Mouse (Mus musculus): ENCODE measurements around the gene Oosp2. TPM values are rescaled to one million over a fixed set of nuclear protein-coding genes. Genes with fewer than 3 reads are reported as not detected.

The Oosp2 gene
- total RNA-seq (2014; fragmentation: Nextera tagmentation) (not detected in 2 replicates), total RNA-seq (2017) (not detected in 2 replicates), polyA plus RNA-seq (2012) (not detected in 2 replicates)

DNA sequence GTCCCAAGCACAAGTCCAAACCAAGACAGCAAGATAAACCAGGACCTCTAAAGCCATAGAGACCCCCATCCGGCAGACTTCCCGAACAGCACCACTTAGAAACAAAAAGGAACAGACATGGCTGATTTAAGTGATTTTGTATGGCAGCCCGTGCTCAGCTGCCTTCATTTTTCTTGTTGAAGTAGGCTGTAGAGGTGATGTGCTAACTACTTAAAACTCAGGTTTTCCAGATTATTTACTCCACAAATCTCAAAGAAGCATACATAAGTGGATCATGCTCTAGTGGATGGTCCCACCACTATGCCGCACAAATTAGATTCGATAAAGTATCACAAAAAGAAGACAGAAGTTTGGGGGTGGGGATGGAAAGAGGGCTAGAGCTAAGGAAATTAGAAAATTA lies at the start of gene Oosp2:
Gene Oosp2 (minus strand): TSS at position 101 of the 400 bp plus-strand sequence.
- no peak for TF ChIP-seq POLR2AphosphoS5 (IDR thresholded peaks at IDR 0.05; ENCODE audit: insufficient replicate concordance, low read depth, low read length)
- no peak for TF ChIP-seq TAL1 (conservative IDR thresholded peaks at IDR 0.05; ENCODE audit: low read depth, low read length)
- no peak for TF ChIP-seq CTCF (IDR thresholded peaks at IDR 0.05; ENCODE audit: low read depth, low read length)
- no peak for TF ChIP-seq GATA1 (IDR thresholded peaks at IDR 0.05; ENCODE audit: borderline replicate concordance, low read length)
- TF ChIP-seq GATA2 (IDR thresholded peaks at IDR 0.05; ENCODE audit: borderline replicate concordance, low read depth, low read length) = no peak
- Histone ChIP-seq H3K9me3 (replicated peaks) (no peaks in the 10 kb centered on the region), H3K4me1 (ENCODE audit: insufficient read depth, low read depth, low read length) (peaks cover 4% of the 10 kb centered on the region; the same call in 1 of the 2 replicates), H3K4me3 (ENCODE audit: low read depth, low read length) (no peak within 1 kb of the TSS), H3K36me3 (replicated peaks) (no peaks in the 10 kb centered on the region), H3K27me3 (ENCODE audit: insufficient read depth, low read length) (peaks cover 6% of the 10 kb centered on the region; the same call in 1 of the 2 replicates)
- no peak for ATAC-seq (ENCODE audit: extremely low read depth, insufficient number of reproducible peaks, low FRiP score, poor library complexity, severe bottlenecking)
- no peak for DNase-seq (ENCODE audit: low spot score)

DNA sequence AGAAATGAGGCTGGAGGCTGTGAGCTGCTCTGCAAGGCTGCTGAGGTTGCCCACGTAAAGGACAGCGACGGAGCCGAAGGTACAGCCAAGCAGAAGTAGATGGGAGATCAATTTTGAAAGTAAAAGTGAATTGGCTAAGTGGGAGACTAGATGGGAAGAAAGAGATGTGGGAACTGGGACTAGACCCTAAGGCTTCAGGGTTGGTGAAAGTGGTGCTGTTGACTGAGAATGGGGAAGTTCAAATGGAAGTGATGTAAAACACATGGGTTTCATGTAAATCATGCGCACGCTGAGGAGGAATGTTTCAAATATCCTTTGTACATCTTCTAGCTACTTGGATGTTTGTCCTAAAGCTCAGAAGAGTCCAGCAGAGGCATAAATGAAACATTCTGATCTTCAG lies 38.0 kb upstream of the Oosp2 start:
- Histone ChIP-seq H3K9me3 (replicated peaks) (no peaks in the 10 kb centered on the region), H3K27me3 (ENCODE audit: insufficient read depth, low read length) (peaks cover 3% of the 10 kb centered on the region; the same call in 1 of the 2 replicates), H3K4me1 (ENCODE audit: insufficient read depth, low read depth, low read length) (0 out of 2 replicates have a peak, but pooled peaks cover 5% of the 10 kb centered on the region), H3K4me3 (ENCODE audit: low read depth, low read length) (no peak overlapping the region), H3K36me3 (replicated peaks) (no peaks in the 10 kb centered on the region)
- DNase-seq (ENCODE audit: low spot score) (no peak), ATAC-seq (ENCODE audit: extremely low read depth, insufficient number of reproducible peaks, low FRiP score, poor library complexity, severe bottlenecking) (no peak)
- no peak for TF ChIP-seq POLR2AphosphoS5 (IDR thresholded peaks at IDR 0.05; ENCODE audit: insufficient replicate concordance, low read depth, low read length)
- TF ChIP-seq CTCF (IDR thresholded peaks at IDR 0.05; ENCODE audit: low read depth, low read length) = no peak

DNA sequence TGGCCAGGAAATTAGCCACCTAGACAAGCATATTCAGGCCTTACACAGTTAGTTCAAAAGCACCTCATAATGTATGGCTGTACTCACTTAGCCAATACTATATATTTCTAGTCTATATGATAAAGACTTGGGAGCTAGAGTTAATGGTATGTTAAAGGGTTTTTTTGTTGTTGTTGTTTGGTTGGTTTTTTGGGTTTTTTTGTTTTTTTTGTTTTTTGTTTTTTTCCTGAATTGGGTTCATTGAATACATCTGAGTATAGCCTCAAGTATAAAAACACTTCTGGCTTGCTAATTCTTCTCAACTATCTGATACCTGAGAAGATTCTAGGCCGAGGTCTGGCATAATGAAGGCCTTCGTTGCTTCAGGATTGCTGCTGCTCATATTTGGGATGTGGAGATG lies 36.4 kb upstream of the Oosp2 start, which contains the start of gene Oosp3:
Gene Oosp3 (plus strand): TSS at position 301 of the 400 bp plus-strand sequence.
- Histone ChIP-seq H3K9me3 (replicated peaks) (no peaks in the 10 kb centered on the region), H3K27me3 (ENCODE audit: insufficient read depth, low read length) (peaks cover 3% of the 10 kb centered on the region; the same call in 1 of the 2 replicates), H3K4me1 (ENCODE audit: insufficient read depth, low read depth, low read length) (0 out of 2 replicates have a peak, but pooled peaks cover 5% of the 10 kb centered on the region), H3K36me3 (replicated peaks) (no peaks in the 10 kb centered on the region), H3K4me3 (ENCODE audit: low read depth, low read length) (no peak within 1 kb of the TSS)
- ATAC-seq (ENCODE audit: extremely low read depth, insufficient number of reproducible peaks, low FRiP score, poor library complexity, severe bottlenecking) (no peak), DNase-seq (ENCODE audit: low spot score) (no peak)
- TF ChIP-seq GATA1 (IDR thresholded peaks at IDR 0.05; ENCODE audit: borderline replicate concordance, low read length) = no peak
- no peak for TF ChIP-seq POLR2AphosphoS5 (IDR thresholded peaks at IDR 0.05; ENCODE audit: insufficient replicate concordance, low read depth, low read length)
- TF ChIP-seq GATA2 (IDR thresholded peaks at IDR 0.05; ENCODE audit: borderline replicate concordance, low read depth, low read length) = no peak
- TF ChIP-seq CTCF (IDR thresholded peaks at IDR 0.05; ENCODE audit: low read depth, low read length) = no peak
- TF ChIP-seq TAL1 (conservative IDR thresholded peaks at IDR 0.05; ENCODE audit: low read depth, low read length) = no peak

DNA sequence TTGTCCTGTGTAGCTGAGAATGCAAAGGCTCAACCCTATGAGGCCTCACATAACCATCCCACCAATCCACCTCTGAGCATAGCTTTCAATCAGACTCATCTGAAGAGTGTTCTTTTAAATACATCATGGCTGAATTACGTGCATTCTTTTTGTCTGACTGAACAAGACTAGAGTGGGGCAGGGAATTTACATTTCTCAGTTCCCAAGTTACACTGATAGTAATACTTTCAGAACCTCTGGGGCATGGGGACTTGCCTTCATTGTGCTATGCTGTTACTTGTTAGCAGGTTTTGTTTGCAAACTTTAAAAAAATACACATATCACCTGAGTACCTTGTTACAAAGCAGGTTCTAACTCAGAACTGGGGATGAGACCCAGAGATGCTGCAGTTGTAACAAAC lies 31.1 kb upstream of the Oosp2 start:
- DNase-seq (ENCODE audit: low spot score) = no peak
- Histone ChIP-seq H3K4me1 (ENCODE audit: insufficient read depth, low read depth, low read length) (peaks cover 4% of the 10 kb centered on the region), H3K4me3 (ENCODE audit: low read depth, low read length) (no peak overlapping the region), H3K27me3 (ENCODE audit: insufficient read depth, low read length) (no peaks in the 10 kb centered on the region), H3K36me3 (replicated peaks) (no peaks in the 10 kb centered on the region), H3K9me3 (replicated peaks) (no peaks in the 10 kb centered on the region)
- no peak for ATAC-seq (ENCODE audit: extremely low read depth, insufficient number of reproducible peaks, low FRiP score, poor library complexity, severe bottlenecking)
- TF ChIP-seq GATA2 (IDR thresholded peaks at IDR 0.05; ENCODE audit: borderline replicate concordance, low read depth, low read length) = no peak
- no peak for TF ChIP-seq POLR2AphosphoS5 (IDR thresholded peaks at IDR 0.05; ENCODE audit: insufficient replicate concordance, low read depth, low read length)
- TF ChIP-seq GATA1 (IDR thresholded peaks at IDR 0.05; ENCODE audit: borderline replicate concordance, low read length) = no peak
- no peak for TF ChIP-seq TAL1 (conservative IDR thresholded peaks at IDR 0.05; ENCODE audit: low read depth, low read length)
- TF ChIP-seq CTCF (IDR thresholded peaks at IDR 0.05; ENCODE audit: low read depth, low read length) = no peak

DNA sequence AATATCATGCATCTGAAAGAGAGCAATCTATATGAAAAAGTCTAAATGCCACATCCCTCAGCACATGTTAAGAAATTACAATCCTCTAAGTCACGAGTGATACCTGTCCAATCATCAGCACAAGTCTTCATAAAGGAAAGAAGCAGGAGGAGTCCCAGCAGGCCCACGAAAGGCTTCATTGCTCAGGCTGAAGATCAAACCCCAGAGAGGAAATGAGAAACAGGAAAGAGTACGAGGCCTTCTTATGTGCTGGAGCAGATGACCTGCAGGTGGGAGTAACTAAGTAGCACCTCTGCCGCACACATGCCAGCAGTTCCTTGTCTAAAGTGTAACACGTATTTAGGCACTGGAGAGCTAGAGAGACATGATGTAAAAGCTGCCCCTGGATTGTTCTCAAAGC lies 30.5 kb upstream of the Oosp2 start, which contains the start of gene Oosp1:
Gene Oosp1 (minus strand): TSS at position 312 of the 400 bp plus-strand sequence.
- TF ChIP-seq POLR2AphosphoS5 (IDR thresholded peaks at IDR 0.05; ENCODE audit: insufficient replicate concordance, low read depth, low read length) (no peak), TAL1 (conservative IDR thresholded peaks at IDR 0.05; ENCODE audit: low read depth, low read length) (no peak), GATA1 (IDR thresholded peaks at IDR 0.05; ENCODE audit: borderline replicate concordance, low read length) (no peak), CTCF (IDR thresholded peaks at IDR 0.05; ENCODE audit: low read depth, low read length) (no peak), GATA2 (IDR thresholded peaks at IDR 0.05; ENCODE audit: borderline replicate concordance, low read depth, low read length) (no peak)
- no peaks in the 10 kb centered on the region for H3K36me3 ChIP-seq (replicated peaks)
- DNase-seq (ENCODE audit: low spot score) (no peak), ATAC-seq (ENCODE audit: extremely low read depth, insufficient number of reproducible peaks, low FRiP score, poor library complexity, severe bottlenecking) (no peak)
- H3K9me3 ChIP-seq (replicated peaks) = no peaks in the 10 kb centered on the region
- no peaks in the 10 kb centered on the region for H3K27me3 ChIP-seq (ENCODE audit: insufficient read depth, low read length)
- H3K4me1 ChIP-seq (ENCODE audit: insufficient read depth, low read depth, low read length) = peaks cover 4% of the 10 kb centered on the region
- H3K4me3 ChIP-seq (ENCODE audit: low read depth, low read length) = no peak within 1 kb of the TSS

DNA sequence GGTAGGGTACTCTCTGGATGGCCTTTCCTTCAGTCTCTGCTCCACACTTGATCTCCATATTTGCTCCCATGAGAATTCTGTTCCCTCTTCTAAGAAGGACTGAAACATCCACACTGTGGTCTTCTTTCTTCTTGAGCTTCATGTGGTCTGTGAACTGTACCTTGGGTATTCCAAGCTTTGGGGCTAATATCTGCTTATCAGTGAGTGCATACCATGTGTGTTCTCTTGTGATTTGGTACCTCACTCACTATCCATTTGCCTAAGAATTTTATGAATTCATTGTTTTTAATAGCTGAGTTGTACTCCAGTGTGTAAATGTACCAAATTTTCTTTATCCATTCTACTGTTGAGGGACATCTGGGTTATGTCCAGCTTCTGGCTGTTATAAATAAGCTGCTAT lies 1.2 kb upstream of the Oosp2 start:
- H3K4me1 ChIP-seq (ENCODE audit: insufficient read depth, low read depth, low read length) = peaks cover 4% of the 10 kb centered on the region; the same call in 1 of the 2 replicates
- H3K27me3 ChIP-seq (ENCODE audit: insufficient read depth, low read length) = peaks cover 6% of the 10 kb centered on the region; the same call in 1 of the 2 replicates
- TF ChIP-seq TAL1 (conservative IDR thresholded peaks at IDR 0.05; ENCODE audit: low read depth, low read length) (no peak), GATA1 (IDR thresholded peaks at IDR 0.05; ENCODE audit: borderline replicate concordance, low read length) (no peak), CTCF (IDR thresholded peaks at IDR 0.05; ENCODE audit: low read depth, low read length) (no peak), GATA2 (IDR thresholded peaks at IDR 0.05; ENCODE audit: borderline replicate concordance, low read depth, low read length) (no peak), POLR2AphosphoS5 (IDR thresholded peaks at IDR 0.05; ENCODE audit: insufficient replicate concordance, low read depth, low read length) (no peak)
- ATAC-seq (ENCODE audit: extremely low read depth, insufficient number of reproducible peaks, low FRiP score, poor library complexity, severe bottlenecking) (no peak), DNase-seq (ENCODE audit: low spot score) (no peak)
- no peak overlapping the region for H3K4me3 ChIP-seq (ENCODE audit: low read depth, low read length)
- no peaks in the 10 kb centered on the region for H3K9me3 ChIP-seq (replicated peaks)
- H3K36me3 ChIP-seq (replicated peaks) = no peaks in the 10 kb centered on the region

Data from G1E (cell line).